Mouse (Mus musculus): Measurements from ENCODE around the gene Abraxas2. TPM values are rescaled to one million over a fixed set of nuclear protein-coding genes. Genes with fewer than 3 reads are reported as not detected.
A peak's percentile ranks its signal among the peaks of the same experiment; 100 is the strongest.

The Abraxas2 gene
- 34.0 and 35.7 TPM in 2 replicates for polyA plus RNA-seq (2015; fragmentation: Nextera tagmentation; extraction: Ambion mirVana)

DNA sequence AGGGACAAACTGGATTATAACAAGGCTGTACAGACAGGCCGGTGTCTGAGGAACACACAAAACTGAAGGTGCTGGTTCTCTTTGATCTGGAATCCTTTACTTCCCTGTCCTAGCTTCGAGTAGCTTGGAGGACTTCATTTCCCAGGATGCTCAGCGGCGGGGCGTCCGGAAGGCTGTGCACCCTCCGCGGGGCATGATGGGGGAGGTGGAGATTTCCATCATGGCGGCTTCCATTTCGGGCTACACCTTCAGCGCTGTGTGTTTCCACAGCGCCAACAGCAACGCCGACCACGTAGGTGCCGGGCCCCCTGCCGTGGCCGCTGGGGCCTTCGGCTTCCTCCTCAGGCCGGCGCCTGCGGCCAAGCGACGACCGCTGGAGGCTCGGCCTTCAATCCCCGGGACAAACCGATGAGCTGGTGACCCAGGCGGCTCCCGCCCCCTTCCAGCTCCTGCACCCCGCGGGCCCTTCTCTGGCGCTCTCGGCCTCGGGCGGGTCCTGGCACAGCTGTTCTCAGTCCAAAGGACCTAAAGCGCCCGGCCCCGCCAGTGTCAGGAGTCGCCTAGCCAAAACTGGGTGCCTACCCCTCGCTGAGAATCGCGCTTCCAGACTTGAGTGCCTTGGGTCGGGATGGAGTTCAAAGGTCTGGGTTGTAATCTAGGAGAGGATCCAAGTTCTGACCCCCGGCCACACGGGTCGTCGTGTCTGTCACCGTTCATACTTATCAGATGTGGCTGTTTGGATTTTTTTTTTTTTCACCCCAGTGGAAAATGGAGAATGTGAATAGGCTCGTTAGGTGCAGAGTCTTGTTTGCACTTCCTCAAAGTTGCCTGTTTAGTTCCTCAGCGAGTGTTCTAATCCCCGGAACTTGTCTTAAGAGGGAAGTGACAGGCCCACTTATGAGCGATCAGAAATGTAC lies at the start of gene Abraxas2:
Gene Abraxas2 (plus strand): TSS at position 184 of the 917 bp plus-strand sequence.
- Histone ChIP-seq H3K27me3 (replicated peaks; ENCODE audit: control insufficient read depth, insufficient read depth, low read length) (no peaks in the 10 kb centered on the region), H3K4me2 (ENCODE audit: low read length) (peak within 1 kb of the TSS; percentile 66), H3K9ac (ENCODE audit: low read depth, low read length) (peak within 1 kb of the TSS; percentile 73), H3K4me3 (ENCODE audit: low read length) (peak within 1 kb of the TSS; percentile 54), H3K36me3 (ENCODE audit: control insufficient read depth, insufficient read depth, low read length) (no peaks in the 10 kb centered on the region), H3K9me3 (ENCODE audit: control insufficient read depth, low read length) (no peaks in the 10 kb centered on the region), H3K4me1 (ENCODE audit: control insufficient read depth, insufficient read depth, low read depth, low read length) (peaks cover 17% of the 10 kb centered on the region), H3K27ac (ENCODE audit: low read depth, low read length) (peak within 1 kb of the TSS; percentile 64)
- ATAC-seq = peak; percentile 96
- WGBS = under 1% methylated on average over 50 of the region's 53 CpGs

DNA sequence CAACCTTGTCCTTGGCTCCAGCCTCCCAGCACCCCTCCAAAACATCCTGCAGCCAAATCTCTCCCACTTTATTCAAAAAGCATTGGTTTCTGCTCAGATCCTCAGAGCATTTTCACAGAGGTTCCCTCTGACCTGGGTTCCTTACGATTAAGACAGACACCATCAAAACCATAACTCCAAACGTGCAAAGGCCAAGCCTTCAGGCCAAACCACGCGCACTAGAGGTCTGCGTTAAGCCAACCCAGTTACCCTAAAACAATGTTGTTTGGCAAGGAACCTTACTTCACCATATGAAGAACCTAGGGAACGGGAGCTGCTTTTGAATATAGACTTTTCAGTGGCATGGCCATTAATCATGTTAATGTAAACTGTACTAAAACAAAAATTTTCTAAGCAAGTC lies 49.3 kb upstream of the Abraxas2 start:
- Histone ChIP-seq H3K27ac (ENCODE audit: low read depth, low read length) (peak overlapping the region; percentile 66), H3K9ac (ENCODE audit: low read depth, low read length) (no peak overlapping the region), H3K27me3 (replicated peaks; ENCODE audit: control insufficient read depth, insufficient read depth, low read length) (no peaks in the 10 kb centered on the region), H3K4me3 (ENCODE audit: low read length) (no peak overlapping the region), H3K4me2 (ENCODE audit: low read length) (peak overlapping the region; percentile 25), H3K36me3 (ENCODE audit: control insufficient read depth, insufficient read depth, low read length) (no peaks in the 10 kb centered on the region), H3K9me3 (ENCODE audit: control insufficient read depth, low read length) (no peaks in the 10 kb centered on the region), H3K4me1 (ENCODE audit: control insufficient read depth, insufficient read depth, low read depth, low read length) (peaks cover 67% of the 10 kb centered on the region)
- 31% methylated on average over 6 of the region's 6 CpGs for WGBS
- no peak for ATAC-seq

DNA sequence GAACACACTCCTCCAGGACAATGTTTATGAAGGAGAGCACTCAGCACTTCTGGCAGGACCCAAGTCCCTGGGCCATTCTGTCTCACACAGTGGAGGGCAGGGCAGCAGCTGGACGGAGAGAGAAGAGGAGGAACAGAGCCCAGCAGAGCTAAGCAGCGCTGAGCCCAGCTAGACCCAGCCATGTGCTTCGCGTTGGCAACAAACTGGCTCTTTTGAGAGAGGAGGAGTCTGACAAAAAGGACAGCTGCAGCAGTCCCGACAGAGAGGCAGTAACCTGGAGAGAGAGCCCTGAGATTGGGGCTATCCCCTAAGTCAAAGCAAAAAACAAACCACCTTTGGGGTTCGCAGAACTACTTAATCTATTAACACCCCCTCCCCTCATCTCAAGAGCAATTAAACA lies 48.7 kb upstream of the Abraxas2 start:
- ATAC-seq = peak; percentile 51
- 15% methylated on average over 6 of the region's 6 CpGs for WGBS

DNA sequence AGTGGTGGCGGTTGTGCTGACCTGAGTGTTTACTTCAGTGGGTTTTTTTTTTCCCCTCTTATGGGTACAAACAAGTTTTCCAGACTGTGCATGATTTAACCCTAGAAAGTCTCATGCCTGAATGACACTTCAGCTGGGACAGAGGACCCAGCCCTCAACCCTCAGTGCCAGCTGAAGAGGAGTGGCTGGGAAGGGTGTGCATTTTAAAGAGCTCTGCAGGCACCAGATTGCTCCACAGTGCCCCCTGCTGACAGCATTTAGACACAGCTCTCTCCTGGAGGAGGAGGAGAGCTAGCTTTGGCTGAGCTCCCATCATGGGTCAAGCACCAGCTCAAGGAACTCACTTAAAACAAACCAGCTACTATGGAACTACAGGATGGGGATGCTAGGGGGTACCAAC lies 48.1 kb upstream of the Abraxas2 start:
- H3K27me3 ChIP-seq (replicated peaks; ENCODE audit: control insufficient read depth, insufficient read depth, low read length) = no peaks in the 10 kb centered on the region
- no peaks in the 10 kb centered on the region for H3K36me3 ChIP-seq (ENCODE audit: control insufficient read depth, insufficient read depth, low read length)
- WGBS = 40% methylated on average over 1 of the region's 1 CpGs
- peak overlapping the region; percentile 93 for H3K4me2 ChIP-seq (ENCODE audit: low read length)
- peak; percentile 46; the same call in 1 of the 2 replicates for ATAC-seq
- H3K4me1 ChIP-seq (ENCODE audit: control insufficient read depth, insufficient read depth, low read depth, low read length) = peaks cover 58% of the 10 kb centered on the region
- peak overlapping the region; percentile 66 for H3K27ac ChIP-seq (ENCODE audit: low read depth, low read length)
- no peak overlapping the region for H3K4me3 ChIP-seq (ENCODE audit: low read length)
- H3K9ac ChIP-seq (ENCODE audit: low read depth, low read length) = no peak overlapping the region
- H3K9me3 ChIP-seq (ENCODE audit: control insufficient read depth, low read length) = no peaks in the 10 kb centered on the region

More for the DNA sequence above, 48.7 kb upstream of the Abraxas2 start:
- no peak overlapping the region for H3K9ac ChIP-seq (ENCODE audit: low read depth, low read length)
- peaks cover 63% of the 10 kb centered on the region for H3K4me1 ChIP-seq (ENCODE audit: control insufficient read depth, insufficient read depth, low read depth, low read length)
- no peaks in the 10 kb centered on the region for H3K27me3 ChIP-seq (replicated peaks; ENCODE audit: control insufficient read depth, insufficient read depth, low read length)
- H3K4me3 ChIP-seq (ENCODE audit: low read length) = 0 out of 2 replicates have a peak overlapping the region, but pooled peaks have one; percentile 3
- peak overlapping the region; percentile 66 for H3K27ac ChIP-seq (ENCODE audit: low read depth, low read length)
- H3K9me3 ChIP-seq (ENCODE audit: control insufficient read depth, low read length) = no peaks in the 10 kb centered on the region
- H3K36me3 ChIP-seq (ENCODE audit: control insufficient read depth, insufficient read depth, low read length) = no peaks in the 10 kb centered on the region
- peak overlapping the region; percentile 93 for H3K4me2 ChIP-seq (ENCODE audit: low read length)

DNA sequence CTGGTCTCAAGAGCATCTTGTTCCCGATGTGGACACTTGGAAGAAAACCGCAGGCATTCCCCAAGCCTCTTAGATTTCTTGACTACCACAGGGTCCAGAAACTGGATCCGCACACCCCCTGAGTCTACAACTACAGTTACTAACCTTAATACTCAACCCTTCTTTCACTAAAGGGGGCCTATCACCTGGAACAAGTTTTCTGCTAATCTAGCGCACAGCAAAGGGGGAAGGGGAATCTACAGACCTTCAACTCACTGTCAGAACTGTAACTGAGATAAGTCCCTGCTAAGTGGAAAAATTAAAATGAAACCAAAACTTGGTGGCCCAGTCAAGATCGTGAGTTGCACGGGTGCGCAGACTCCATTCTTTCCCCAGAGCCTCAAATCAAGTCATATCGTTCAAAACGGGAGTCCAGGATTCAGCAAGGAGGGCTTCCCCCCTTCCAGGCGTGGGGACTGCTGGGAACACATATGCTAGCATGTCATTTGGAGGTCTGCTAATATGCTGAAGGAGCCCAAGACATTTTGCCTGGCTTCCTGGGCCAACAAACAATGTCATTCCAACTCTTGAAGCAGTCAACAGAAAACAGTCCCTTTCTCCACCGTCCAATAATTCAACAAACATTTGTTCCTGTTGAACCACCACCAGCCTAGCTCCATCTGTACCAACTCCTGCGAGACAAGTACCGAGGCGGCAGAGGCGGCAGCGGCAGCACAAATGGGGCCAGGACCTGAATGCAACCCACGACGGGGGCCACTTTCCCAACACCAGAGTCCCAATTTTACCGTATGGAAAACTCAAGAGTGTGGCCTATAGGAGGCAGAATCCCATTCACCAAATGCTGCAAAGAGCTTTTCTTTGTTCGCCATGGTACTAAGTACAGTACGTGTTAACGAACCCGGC lies 47.1 kb upstream of the Abraxas2 start:
- Histone ChIP-seq H3K27me3 (replicated peaks; ENCODE audit: control insufficient read depth, insufficient read depth, low read length) (no peaks in the 10 kb centered on the region), H3K4me3 (ENCODE audit: low read length) (peak overlapping the region; percentile 83), H3K4me2 (ENCODE audit: low read length) (peak overlapping the region; percentile 93), H3K9me3 (ENCODE audit: control insufficient read depth, low read length) (no peaks in the 10 kb centered on the region), H3K9ac (ENCODE audit: low read depth, low read length) (peak overlapping the region; percentile 79), H3K27ac (ENCODE audit: low read depth, low read length) (peak overlapping the region; percentile 88), H3K4me1 (ENCODE audit: control insufficient read depth, insufficient read depth, low read depth, low read length) (peaks cover 49% of the 10 kb centered on the region), H3K36me3 (ENCODE audit: control insufficient read depth, insufficient read depth, low read length) (no peaks in the 10 kb centered on the region)
- ATAC-seq = no peak
- WGBS = 13% methylated on average over 23 of the region's 23 CpGs

DNA sequence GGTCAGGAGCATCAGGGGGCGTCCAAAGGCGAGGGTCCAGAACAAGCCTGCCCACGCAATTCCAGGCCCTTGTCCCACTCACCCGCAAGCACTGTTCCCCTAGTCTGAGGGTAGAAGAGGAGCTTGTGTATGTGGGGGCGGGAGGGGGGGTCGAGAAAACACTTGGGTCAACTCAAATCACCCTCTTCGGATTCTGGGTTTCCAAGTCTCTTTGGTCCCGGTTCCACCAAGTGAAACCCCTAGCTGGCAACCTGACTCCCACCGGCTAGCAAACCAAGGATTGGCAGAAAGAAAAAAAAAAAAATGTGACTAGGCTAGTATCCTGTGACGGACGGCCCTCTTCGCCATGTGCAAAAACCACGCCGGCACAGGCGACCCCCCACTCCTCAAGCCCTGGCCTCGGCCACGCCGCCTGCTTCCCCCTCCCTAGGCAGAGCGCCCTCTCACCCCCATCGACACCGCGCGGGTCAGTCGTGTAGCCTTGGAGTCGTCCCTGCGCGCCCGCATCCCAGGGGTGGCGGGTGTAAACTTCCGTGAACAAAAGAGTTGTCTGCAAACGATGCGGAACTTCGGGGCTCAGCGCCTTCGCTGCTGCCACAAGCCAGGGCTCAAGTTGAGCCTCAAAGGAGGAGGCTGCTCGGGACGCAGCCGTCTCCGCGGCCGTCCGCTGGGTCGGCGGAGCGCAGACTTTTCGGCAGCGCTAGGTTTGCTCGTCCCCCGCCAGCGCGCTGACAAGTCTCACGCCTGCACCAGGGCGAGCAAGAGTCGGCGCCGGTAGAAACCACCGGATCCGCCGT lies 46.2 kb upstream of the Abraxas2 start:
- H3K4me1 ChIP-seq (ENCODE audit: control insufficient read depth, insufficient read depth, low read depth, low read length) = peaks cover 43% of the 10 kb centered on the region
- H3K36me3 ChIP-seq (ENCODE audit: control insufficient read depth, insufficient read depth, low read length) = no peaks in the 10 kb centered on the region
- peak overlapping the region; percentile 88 for H3K27ac ChIP-seq (ENCODE audit: low read depth, low read length)
- peak overlapping the region; percentile 79 for H3K9ac ChIP-seq (ENCODE audit: low read depth, low read length)
- ATAC-seq = peak; percentile 9
- H3K9me3 ChIP-seq (ENCODE audit: control insufficient read depth, low read length) = no peaks in the 10 kb centered on the region
- peak overlapping the region; percentile 93 for H3K4me2 ChIP-seq (ENCODE audit: low read length)
- WGBS = under 1% methylated on average over 59 of the region's 59 CpGs
- peak overlapping the region; percentile 83 for H3K4me3 ChIP-seq (ENCODE audit: low read length)
- no peaks in the 10 kb centered on the region for H3K27me3 ChIP-seq (replicated peaks; ENCODE audit: control insufficient read depth, insufficient read depth, low read length)

DNA sequence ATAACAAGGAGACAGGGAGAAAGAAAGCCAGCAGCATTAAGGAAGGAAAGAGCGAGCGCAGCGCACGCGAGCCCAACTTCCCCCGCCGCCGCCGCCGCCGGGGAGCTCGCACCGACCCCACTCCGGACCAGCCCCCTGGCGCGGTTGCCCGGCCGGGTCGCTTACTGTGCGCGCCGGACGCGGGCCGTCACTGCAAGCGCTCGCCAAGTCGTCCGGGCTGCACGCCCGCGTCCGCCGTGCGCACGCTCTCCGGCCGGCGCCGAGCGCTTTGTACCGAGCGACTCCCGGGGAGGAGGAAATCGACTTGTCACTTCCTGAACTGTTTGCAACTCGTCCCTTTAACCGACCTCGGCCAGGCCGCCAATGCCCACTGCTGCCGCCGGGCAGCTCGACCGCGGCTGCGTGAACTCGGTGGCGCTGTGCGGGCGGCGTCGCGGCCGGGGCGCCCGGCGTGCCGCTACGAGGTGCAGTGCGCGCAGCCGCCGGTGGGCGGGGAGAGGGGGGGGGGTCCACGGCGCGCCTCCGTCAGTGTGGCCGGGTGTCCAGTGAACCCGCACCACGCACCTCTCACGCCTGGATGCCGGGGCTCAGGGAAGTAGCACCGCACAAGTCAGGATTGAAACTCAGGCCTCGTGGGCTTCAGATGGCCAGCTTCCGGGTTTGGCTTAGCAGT lies 45.5 kb upstream of the Abraxas2 start, which contains the start of gene Fam53b:
Gene Fam53b (minus strand): TSS at position 471 of the 673 bp plus-strand sequence.
- Histone ChIP-seq H3K9me3 (ENCODE audit: control insufficient read depth, low read length) (no peaks in the 10 kb centered on the region), H3K4me2 (ENCODE audit: low read length) (peak within 1 kb of the TSS; percentile 93), H3K4me3 (ENCODE audit: low read length) (peak within 1 kb of the TSS; percentile 83), H3K27me3 (replicated peaks; ENCODE audit: control insufficient read depth, insufficient read depth, low read length) (no peaks in the 10 kb centered on the region), H3K9ac (ENCODE audit: low read depth, low read length) (peak within 1 kb of the TSS; percentile 79), H3K36me3 (ENCODE audit: control insufficient read depth, insufficient read depth, low read length) (no peaks in the 10 kb centered on the region), H3K4me1 (ENCODE audit: control insufficient read depth, insufficient read depth, low read depth, low read length) (peaks cover 38% of the 10 kb centered on the region), H3K27ac (ENCODE audit: low read depth, low read length) (peak within 1 kb of the TSS; percentile 88)
- ATAC-seq = peak; percentile 69
- under 1% methylated on average over 49 of the region's 85 CpGs for WGBS

DNA sequence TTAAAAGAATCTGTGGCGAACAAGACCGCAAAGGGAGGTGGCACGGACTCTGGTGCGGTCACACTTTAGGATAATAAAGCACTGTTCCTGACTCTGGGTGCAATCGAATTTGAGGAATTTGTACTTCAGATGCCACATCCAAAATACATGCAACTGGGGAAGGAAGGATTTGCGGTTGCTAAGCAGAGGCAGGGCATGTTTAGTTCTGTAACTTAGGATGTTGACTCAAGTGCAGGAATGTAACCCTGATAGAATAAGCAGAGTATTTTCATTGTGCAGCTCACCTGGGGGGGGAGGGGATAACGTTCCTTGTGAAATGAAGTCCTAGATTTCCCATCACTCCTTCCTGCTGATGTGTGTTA lies 45.0 kb upstream of the Abraxas2 start:
- peaks cover 33% of the 10 kb centered on the region for H3K4me1 ChIP-seq (ENCODE audit: control insufficient read depth, insufficient read depth, low read depth, low read length)
- WGBS = 2% methylated on average over 7 of the region's 7 CpGs

More for the DNA sequence above, 45.0 kb upstream of the Abraxas2 start:
- Histone ChIP-seq H3K27ac (ENCODE audit: low read depth, low read length) (peak overlapping the region; percentile 88), H3K4me3 (ENCODE audit: low read length) (peak overlapping the region; percentile 83), H3K36me3 (ENCODE audit: control insufficient read depth, insufficient read depth, low read length) (no peaks in the 10 kb centered on the region), H3K4me2 (ENCODE audit: low read length) (peak overlapping the region; percentile 93), H3K9me3 (ENCODE audit: control insufficient read depth, low read length) (no peaks in the 10 kb centered on the region), H3K9ac (ENCODE audit: low read depth, low read length) (peak overlapping the region; percentile 79), H3K27me3 (replicated peaks; ENCODE audit: control insufficient read depth, insufficient read depth, low read length) (no peaks in the 10 kb centered on the region)
- ATAC-seq = no peak; the same call in 1 of the 2 replicates
